Mouse (Mus musculus) liver, postnatal 0 days (tissue): Measurements from ENCODE around the gene Pus10.

Experiments used
- CTCF ChIP-seq: sonication (generic); IDR thresholded peaks from 2 replicates; pipeline ENCODE4 v1.5.1; 2016; ENCODE audit warnings: antibody characterized with exemption, low read depth
- EP300 ChIP-seq: IDR thresholded peaks from 2 replicates; pipeline ENCODE4 v1.6.1; 2016; ENCODE audit warnings: antibody characterized with exemption, low read depth, mild to moderate bottlenecking

GRCm38 (mm10) chr11:23722326-23722725 is 56.9 kb downstream of the Pus10 start:
- TF ChIP-seq CTCF (no peak), EP300 (no peak)
